Mouse (Mus musculus) myocyte (in vitro differentiated cells): Measurements from ENCODE around the gene Slc2a3.
"Not testable (repeated sequence)": the region's sequence is repeated elsewhere in the genome, so short reads cannot be mapped to it uniquely, and the experiment has no call there.

Source experiments
- MAX ChIP-seq: IDR thresholded peaks from one replicate; pipeline ENCODE4 v1.6.1; 2011; ENCODE audit warnings: low read depth, mild to moderate bottlenecking, control low read depth
- MYOD1 ChIP-seq, 3 experiments: IDR thresholded peaks; one replicate each; pipeline ENCODE4 v1.6.1; 2011; ENCODE audit warnings: control low read depth in 2 of 3, low read depth in 2 of 3, mild to moderate bottlenecking in 2 of 3, moderate library complexity in 1 of 3; ENCODE audit not compliant: insufficient read length in 2 of 3, control insufficient read depth in 1 of 3
- POLR2A ChIP-seq: IDR thresholded peaks from one replicate; pipeline ENCODE4 v1.6.1; 2011; ENCODE audit warnings: low read depth, mild to moderate bottlenecking, control low read depth, moderate library complexity; ENCODE audit not compliant: insufficient read length
- POLR2AphosphoS2 ChIP-seq: IDR thresholded peaks from one replicate; pipeline ENCODE4 v1.6.1; 2011; ENCODE audit warnings: low read depth, control low read depth; ENCODE audit not compliant: insufficient read length
- REST ChIP-seq: IDR thresholded peaks from one replicate; pipeline ENCODE4 v1.6.1; 2011; ENCODE audit warnings: mild to moderate bottlenecking, control low read depth, moderate library complexity; ENCODE audit not compliant: insufficient read depth, insufficient read length
- SRF ChIP-seq: IDR thresholded peaks from one replicate; pipeline ENCODE4 v1.6.1; 2011; ENCODE audit warnings: low read depth; ENCODE audit not compliant: control insufficient read depth, insufficient read length
- TCF12 ChIP-seq: IDR thresholded peaks from one replicate; pipeline ENCODE4 v1.6.1; 2011; ENCODE audit warnings: mild to moderate bottlenecking, control low read depth; ENCODE audit not compliant: poor library complexity, insufficient read depth, severe bottlenecking

DNA sequence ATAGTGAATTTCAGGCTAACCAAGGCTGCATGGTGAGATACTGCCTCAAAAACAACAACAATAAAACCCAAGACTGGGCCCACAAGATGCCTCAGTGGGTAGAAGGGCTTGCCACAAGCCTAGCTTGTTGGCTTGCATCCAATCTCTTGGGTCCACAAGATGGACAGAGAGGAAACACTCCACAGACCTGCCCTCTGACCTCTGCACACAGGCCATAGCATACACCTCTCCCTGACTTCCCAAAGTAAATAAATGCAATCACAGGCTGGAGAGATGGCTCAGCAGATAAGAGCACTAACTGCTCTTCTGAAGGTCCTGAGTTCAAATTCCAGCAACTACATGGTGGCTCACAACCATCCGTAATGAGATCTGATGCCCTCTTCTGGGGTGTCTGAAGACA is 83.2 kb downstream of the Slc2a3 start:
- TF ChIP-seq POLR2A; REST; TCF12; MAX; MYOD1 (IDR thresholded peaks at IDR 0.05; ENCODE audit: control insufficient read depth in 1 of 3, insufficient read length in 2 of 3, low read depth in 2 of 3); SRF; POLR2AphosphoS2: not testable (repeated sequence)
